Mouse (Mus musculus): Measurements from ENCODE around the gene Gm973.
"Not testable (repeated sequence)": the region's sequence is repeated elsewhere in the genome, so short reads cannot be mapped to it uniquely, and the experiment has no call there.

Gm973 gene

GRCm38 (mm10) chr1:59636349-59636748, 120.3 kb downstream of the Gm973 start:
- no peaks in the 10 kb centered on the region for H3K27me3 ChIP-seq (ENCODE audit: control insufficient read depth, insufficient read depth, low read length, poor library complexity, severe bottlenecking)
- H3K36me3 ChIP-seq (ENCODE audit: control insufficient read depth, insufficient read depth, low read length, poor library complexity, severe bottlenecking): peaks cover 5% of the 10 kb centered on the region; the same call in 1 of the 2 replicates
- DNase-seq (ENCODE audit: low read depth, low spot score): no peak

- peaks cover 8% of the 10 kb centered on the region; the same call in 1 of the 2 replicates for H3K36me3 ChIP-seq (ENCODE audit: control insufficient read depth, insufficient read depth, low read length, poor library complexity, severe bottlenecking)
- no peaks in the 10 kb centered on the region for H3K27me3 ChIP-seq (ENCODE audit: control insufficient read depth, insufficient read depth, low read length, poor library complexity, severe bottlenecking)
- DNase-seq (ENCODE audit: low read depth, low spot score): no peak
These were observed 122.3 kb downstream of the Gm973 start for GRCm38 (mm10) chr1:59638371-59638770.

- Histone ChIP-seq H3K27me3 (ENCODE audit: control insufficient read depth, insufficient read depth, low read length, poor library complexity, severe bottlenecking) (no peaks in the 10 kb centered on the region), H3K36me3 (ENCODE audit: control insufficient read depth, insufficient read depth, low read length, poor library complexity, severe bottlenecking) (peaks cover 8% of the 10 kb centered on the region; the same call in 1 of the 2 replicates)
- DNase-seq (ENCODE audit: low read depth, low spot score): no peak
These were observed 126.4 kb downstream of the Gm973 start for GRCm38 (mm10) chr1:59642488-59642887.

GRCm38 (mm10) chr1:59646502-59646901, 130.4 kb downstream of the Gm973 start:
- H3K36me3 ChIP-seq (ENCODE audit: control insufficient read depth, insufficient read depth, low read length, poor library complexity, severe bottlenecking): not testable (repeated sequence)

GRCm38 (mm10) chr1:59651201-59651819, 135.2 kb downstream of the Gm973 start:
- peaks cover 8% of the 10 kb centered on the region for H3K36me3 ChIP-seq (ENCODE audit: control insufficient read depth, insufficient read depth, low read length, poor library complexity, severe bottlenecking)
- no peak for DNase-seq (ENCODE audit: low read depth, low spot score)
- H3K27me3 ChIP-seq (ENCODE audit: control insufficient read depth, insufficient read depth, low read length, poor library complexity, severe bottlenecking): no peaks in the 10 kb centered on the region

More at GRCm38 (mm10) chr1:59646502-59646901, 130.4 kb downstream of the Gm973 start:
- DNase-seq (ENCODE audit: low read depth, low spot score); H3K27me3 ChIP-seq (ENCODE audit: control insufficient read depth, insufficient read depth, low read length, poor library complexity, severe bottlenecking): not testable (repeated sequence)

GRCm38 (mm10) chr1:59653243-59653911, 137.3 kb downstream of the Gm973 start:
- Histone ChIP-seq H3K36me3 (ENCODE audit: control insufficient read depth, insufficient read depth, low read length, poor library complexity, severe bottlenecking) (peaks cover 4% of the 10 kb centered on the region; the same call in 1 of the 2 replicates), H3K27me3 (ENCODE audit: control insufficient read depth, insufficient read depth, low read length, poor library complexity, severe bottlenecking) (no peaks in the 10 kb centered on the region)
- no peak for DNase-seq (ENCODE audit: low read depth, low spot score)

- Histone ChIP-seq H3K36me3 (ENCODE audit: control insufficient read depth, insufficient read depth, low read length, poor library complexity, severe bottlenecking) (peaks cover 4% of the 10 kb centered on the region; the same call in 1 of the 2 replicates), H3K27me3 (ENCODE audit: control insufficient read depth, insufficient read depth, low read length, poor library complexity, severe bottlenecking) (no peaks in the 10 kb centered on the region)
- no peak for DNase-seq (ENCODE audit: low read depth, low spot score)
These were observed 140.4 kb downstream of the Gm973 start for GRCm38 (mm10) chr1:59656244-59657171.

GRCm38 (mm10) chr1:59663456-59664135, 147.5 kb downstream of the Gm973 start:
- Histone ChIP-seq H3K27me3 (ENCODE audit: control insufficient read depth, insufficient read depth, low read length, poor library complexity, severe bottlenecking) (no peaks in the 10 kb centered on the region), H3K36me3 (ENCODE audit: control insufficient read depth, insufficient read depth, low read length, poor library complexity, severe bottlenecking) (no peaks in the 10 kb centered on the region)
- no peak for DNase-seq (ENCODE audit: low read depth, low spot score)

GRCm38 (mm10) chr1:59668871-59669270, 152.8 kb downstream of the Gm973 start:
- H3K36me3 ChIP-seq (ENCODE audit: control insufficient read depth, insufficient read depth, low read length, poor library complexity, severe bottlenecking): no peaks in the 10 kb centered on the region
- H3K27me3 ChIP-seq (ENCODE audit: control insufficient read depth, insufficient read depth, low read length, poor library complexity, severe bottlenecking): peaks cover 1% of the 10 kb centered on the region; the same call in 1 of the 2 replicates
- no peak for DNase-seq (ENCODE audit: low read depth, low spot score)

- peak; percentile 51 for DNase-seq (ENCODE audit: low read depth, low spot score)
- H3K27me3 ChIP-seq (ENCODE audit: control insufficient read depth, insufficient read depth, low read length, poor library complexity, severe bottlenecking): peaks cover 1% of the 10 kb centered on the region; the same call in 1 of the 2 replicates
- no peaks in the 10 kb centered on the region for H3K36me3 ChIP-seq (ENCODE audit: control insufficient read depth, insufficient read depth, low read length, poor library complexity, severe bottlenecking)
These were observed 154.0 kb downstream of the Gm973 start for GRCm38 (mm10) chr1:59669962-59670630.

- DNase-seq (ENCODE audit: low read depth, low spot score): peak; percentile 86
- Histone ChIP-seq H3K27me3 (ENCODE audit: control insufficient read depth, insufficient read depth, low read length, poor library complexity, severe bottlenecking) (peaks cover 1% of the 10 kb centered on the region; the same call in 1 of the 2 replicates), H3K36me3 (ENCODE audit: control insufficient read depth, insufficient read depth, low read length, poor library complexity, severe bottlenecking) (no peaks in the 10 kb centered on the region)
These were observed 154.6 kb downstream of the Gm973 start, which contains the start of gene Sumo1 for GRCm38 (mm10) chr1:59670641-59671168. TSS of gene Sumo1 (minus strand) at chr1:59670834.

GRCm38 (mm10) chr1:59673661-59674060, 157.6 kb downstream of the Gm973 start:
- peaks cover 1% of the 10 kb centered on the region; the same call in 1 of the 2 replicates for H3K27me3 ChIP-seq (ENCODE audit: control insufficient read depth, insufficient read depth, low read length, poor library complexity, severe bottlenecking)
- H3K36me3 ChIP-seq (ENCODE audit: control insufficient read depth, insufficient read depth, low read length, poor library complexity, severe bottlenecking): no peaks in the 10 kb centered on the region
- no peak for DNase-seq (ENCODE audit: low read depth, low spot score)

GRCm38 (mm10) chr1:59683926-59684818, 168.1 kb downstream of the Gm973 start:
- peak; percentile 7 for DNase-seq (ENCODE audit: low read depth, low spot score)
- Histone ChIP-seq H3K36me3 (ENCODE audit: control insufficient read depth, insufficient read depth, low read length, poor library complexity, severe bottlenecking) (no peaks in the 10 kb centered on the region), H3K27me3 (ENCODE audit: control insufficient read depth, insufficient read depth, low read length, poor library complexity, severe bottlenecking) (no peaks in the 10 kb centered on the region)
